Mouse (Mus musculus) gastrocnemius, postnatal 36 days (tissue): ENCODE data around the gene Gm26620. TPM values are rescaled to one million over a fixed set of nuclear protein-coding genes. Genes with fewer than 3 reads are reported as not detected.
A peak's percentile ranks its signal among the peaks of the same experiment; 100 is the strongest.

Experiments
- DNase-seq, 2 experiments: peaks; one replicate each; pipeline ENCODE4 v3.0.0; 2022
- intact Hi-C: fragments of 180-260 bp; cut with DNase I; formaldehyde crosslinking; loops from one replicate; pipeline ENCODE4 v1.15.1; 2025
- total RNA-seq, 2 experiments: library from RNA; stranded (reverse); gene quantifications; 2 replicates each; pipeline ENCODE4 v1.2.3; 2021

Gene Gm26620
- total RNA-seq, 2 experiments from 2014 or later = 0.54 TPM; not detected in 1

DNA sequence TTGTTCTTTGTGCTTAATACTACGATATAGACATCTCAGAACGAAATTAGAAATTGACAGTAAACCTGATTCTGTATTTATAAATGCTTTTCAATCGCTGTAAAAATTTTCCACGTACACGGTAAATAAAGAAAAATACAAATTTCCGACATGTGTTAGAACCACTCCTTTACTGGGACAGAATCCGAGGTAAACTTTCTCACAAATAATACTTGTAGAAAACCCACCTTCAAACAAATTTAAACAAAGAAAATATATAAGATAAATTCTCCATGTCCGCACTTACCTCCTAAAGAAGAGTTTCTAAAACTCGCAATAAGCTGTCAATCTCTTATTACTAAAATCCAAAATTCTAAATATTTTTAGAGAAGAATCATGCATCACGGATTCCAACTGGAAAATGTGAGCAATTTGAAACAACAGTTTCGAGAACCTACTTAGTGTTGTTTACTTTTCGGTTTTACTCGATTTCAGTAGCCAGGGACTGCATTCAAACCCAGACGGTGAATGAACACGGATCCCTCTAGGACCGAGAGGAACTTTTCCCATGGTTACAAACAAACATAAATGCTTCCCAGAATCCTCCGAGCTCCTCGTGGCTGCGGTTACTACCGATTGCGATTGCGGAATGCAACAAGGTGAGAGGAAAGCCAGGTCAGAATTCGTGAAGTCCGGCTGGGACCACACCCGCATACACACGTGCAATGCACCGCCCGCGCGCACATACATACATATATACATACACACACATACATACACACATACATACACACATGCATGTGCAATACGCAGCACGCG, 16.6 kb upstream of the Gm26620 start:
- intact Hi-C loops = no loop called here
- peak; percentile 40 to 49 for DNase-seq

DNA sequence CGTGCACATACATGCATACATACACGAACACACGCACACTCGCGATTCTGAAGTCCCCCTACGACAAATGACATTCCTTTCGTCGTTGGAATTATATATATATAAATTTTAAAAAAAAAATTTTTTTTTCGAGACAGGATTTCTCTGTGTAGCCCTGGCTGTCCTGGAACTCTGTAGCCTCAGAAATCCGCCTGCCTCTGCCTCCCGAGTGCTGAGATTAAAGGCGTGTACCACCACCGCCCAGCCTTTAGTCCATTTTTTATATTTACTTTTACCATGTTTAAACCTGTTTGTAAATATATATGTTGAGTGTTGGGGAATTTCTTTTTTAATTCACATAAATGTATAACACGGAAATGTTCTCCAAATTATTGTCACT, 16.0 kb upstream of the Gm26620 start:
- DNase-seq = no peak
- intact Hi-C loops = no loop called here

DNA sequence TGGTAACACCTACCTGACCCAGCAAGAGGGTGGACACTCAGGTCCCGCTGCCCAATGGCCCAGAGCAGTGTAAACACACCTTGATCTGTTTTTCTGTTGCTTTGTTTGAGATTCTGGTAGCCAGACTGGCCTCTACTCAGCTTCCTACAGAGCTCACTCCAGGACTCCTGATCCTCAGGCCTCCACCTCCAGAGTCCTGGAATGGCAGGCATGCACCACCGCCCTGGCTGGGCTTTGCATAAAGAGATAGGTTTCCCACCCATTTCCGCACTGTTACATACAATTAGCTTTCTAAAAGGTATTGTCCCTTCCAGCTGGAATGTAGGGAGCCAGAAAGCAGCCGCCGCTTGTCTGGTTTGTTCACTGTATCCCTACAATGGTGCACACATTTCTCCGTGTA, 13.5 kb upstream of the Gm26620 start:
- no peak for DNase-seq
- intact Hi-C loops = no loop called here

DNA sequence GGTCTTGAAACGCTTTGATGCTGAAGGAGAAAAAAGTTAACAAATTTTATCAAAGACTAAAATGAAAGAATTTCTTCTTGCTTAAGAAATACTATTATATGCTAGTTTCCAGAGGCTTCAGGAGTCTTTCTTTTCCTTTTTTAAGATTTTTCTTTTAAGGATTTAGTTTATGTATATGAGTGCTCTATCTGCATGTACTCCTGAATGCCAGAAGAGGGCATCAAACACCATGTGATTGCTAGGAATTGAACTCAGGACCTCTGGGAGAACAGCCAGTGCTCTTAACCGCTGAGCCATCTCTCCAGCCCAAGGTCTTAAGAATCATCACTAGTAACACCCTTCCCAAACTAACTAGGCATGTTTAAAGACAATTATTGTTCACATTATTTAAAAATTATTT, 12.9 kb upstream of the Gm26620 start:
- intact Hi-C loops = no loop called here

DNA sequence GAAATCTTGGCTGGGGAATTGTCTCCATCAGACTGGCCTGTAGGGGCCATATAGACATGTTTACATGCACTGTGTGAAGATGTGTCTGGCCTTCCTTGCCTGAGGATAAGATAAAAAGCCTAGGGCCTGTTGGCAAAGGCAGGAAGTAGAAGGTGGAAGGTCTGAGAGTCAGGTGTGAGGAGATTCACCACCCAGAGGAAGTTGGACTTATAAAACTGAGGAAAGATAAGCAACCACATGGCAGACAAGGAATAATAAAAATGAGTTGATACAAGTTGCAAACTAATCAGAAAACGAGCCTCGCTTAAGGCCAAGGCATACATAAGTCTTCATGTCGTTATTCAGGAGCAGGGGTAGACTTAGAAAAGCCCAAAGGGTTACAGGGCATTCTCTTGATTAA, 9.2 kb upstream of the Gm26620 start:
- no peak for DNase-seq
- intact Hi-C loops = no loop called here

More for the DNA sequence above, 12.9 kb upstream of the Gm26620 start:
- no peak for DNase-seq

DNA sequence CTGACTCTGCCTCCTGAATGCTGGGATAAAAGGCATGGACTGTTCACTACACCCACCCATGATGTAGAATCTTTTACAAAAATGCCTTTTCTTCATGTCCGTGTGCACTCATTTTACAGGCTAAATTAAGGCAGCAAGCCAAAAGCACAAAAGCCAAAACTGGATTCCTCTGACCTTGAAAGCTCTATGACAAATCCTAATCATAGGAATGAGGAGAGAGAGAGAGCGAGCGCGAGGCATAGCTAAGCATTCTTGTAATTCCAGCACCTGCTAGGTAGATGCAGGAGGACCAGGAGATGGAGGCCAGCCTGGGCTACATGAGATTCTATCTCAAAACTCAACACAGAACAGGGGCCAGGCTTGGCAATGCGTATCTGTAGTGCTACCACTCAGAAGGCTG, 8.0 kb upstream of the Gm26620 start:
- intact Hi-C loops = no loop called here
- DNase-seq = no peak

DNA sequence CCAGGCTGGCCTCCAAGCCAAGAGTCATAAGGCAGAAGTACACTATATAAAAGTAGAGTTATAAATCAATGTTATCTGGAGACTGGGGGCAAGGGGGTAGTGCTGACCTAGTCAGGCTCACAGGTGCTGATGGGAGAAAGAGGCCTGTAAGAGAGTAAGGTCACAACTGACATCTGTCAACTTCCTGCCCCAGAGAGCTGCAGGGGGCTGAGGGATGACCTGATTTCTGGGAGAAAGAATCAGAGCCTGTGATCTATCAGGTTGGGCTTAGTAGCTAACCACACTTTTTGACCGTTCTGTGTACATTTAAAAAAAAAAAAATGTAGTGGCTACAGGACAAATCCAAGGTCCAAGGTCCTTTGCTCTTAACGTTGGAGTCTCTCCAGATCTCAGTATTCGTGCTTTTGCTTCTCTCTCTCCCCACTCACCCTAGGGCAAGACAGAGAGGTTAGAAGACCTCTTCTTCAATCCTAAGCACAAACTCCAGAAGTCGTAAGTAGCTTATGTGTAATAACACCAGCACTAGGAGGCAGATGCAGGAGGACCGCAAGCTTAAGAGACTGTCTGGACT, 1.9 kb upstream of the Gm26620 start:
- intact Hi-C loops = no loop called here
- DNase-seq = no peak

DNA sequence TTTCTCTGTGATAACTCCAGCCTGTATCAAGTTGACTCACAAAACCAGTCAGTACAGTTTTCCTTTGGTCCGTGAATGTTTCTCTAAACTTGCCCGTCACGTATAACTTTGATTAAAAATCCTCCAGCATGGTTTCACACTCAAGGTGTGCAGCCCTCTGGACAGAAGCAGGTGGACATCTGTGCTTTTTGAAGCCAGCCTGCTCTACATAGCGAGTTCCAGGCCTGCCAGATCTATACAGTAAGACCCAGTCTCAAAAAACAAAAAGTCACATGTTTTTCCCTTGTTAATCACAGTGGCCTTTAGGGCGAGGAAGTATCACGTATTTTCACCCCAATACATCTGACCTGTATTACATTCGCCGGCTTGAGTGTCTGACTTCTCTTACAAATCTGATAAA, 475 bp upstream of the Gm26620 start:
- intact Hi-C loops = no loop called here
- DNase-seq = no peak

DNA sequence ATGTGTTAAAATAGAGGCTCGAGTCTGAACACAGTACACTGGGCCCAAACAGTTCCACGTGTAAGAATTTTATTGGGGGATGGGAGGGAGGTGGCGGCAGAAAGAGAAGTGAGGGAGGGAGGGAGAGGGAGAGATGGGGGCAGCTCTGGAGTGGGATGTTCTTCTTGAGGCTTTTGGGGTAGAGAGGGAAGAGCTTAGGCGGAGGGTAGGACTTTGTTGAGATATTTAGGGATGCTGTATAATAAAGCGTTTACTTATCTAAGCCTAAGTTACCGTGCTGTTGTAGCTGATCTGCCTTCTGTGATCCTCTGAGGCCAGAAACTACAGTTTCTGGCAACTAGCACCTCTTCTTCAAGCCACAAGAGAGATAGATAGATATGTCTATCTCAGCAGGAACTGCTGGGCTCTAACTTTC, 1.2 kb downstream of the Gm26620 start:
- intact Hi-C loops = no loop called here
- no peak for DNase-seq

DNA sequence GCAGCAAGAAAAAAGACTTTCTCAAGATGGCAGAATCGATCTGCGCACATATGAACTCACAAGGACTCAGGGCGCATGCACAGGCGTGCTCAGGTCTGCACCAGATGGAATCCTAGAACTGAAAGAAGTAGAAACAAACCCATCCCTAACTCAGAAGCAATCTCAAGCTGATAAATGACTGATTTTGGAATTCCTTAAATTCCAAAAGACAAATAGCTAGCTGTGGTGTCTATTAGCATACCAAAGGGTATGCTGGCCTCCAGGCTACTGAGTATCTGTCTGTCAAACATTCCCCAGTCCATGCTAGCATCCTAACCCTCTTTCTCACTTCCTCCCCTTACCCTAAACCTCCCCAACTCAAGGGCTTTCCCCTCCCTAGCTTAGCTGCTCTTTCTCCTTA, 4.4 kb downstream of the Gm26620 start:
- intact Hi-C loops = no loop called here
- no peak for DNase-seq

DNA sequence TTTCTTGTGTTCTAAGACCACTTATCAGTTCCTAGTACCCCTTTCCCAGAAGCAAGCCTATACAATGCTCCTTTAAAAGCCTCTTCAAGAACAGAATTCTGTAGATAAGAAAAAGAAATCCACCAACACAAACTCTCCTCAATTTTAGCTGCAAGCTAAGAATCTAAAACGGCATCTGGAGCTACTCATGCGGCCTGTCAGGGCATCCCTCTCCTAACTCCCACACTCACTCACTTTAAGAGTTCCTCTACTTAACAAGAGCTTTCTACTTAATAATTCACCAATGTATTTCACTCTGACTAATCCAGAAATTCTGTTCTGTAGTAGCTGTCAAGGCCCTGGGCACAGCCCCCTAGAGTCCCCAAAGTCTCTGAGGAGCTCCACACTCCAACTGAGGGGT, 6.8 kb downstream of the Gm26620 start:
- DNase-seq = no peak
- intact Hi-C loops = no loop called here

DNA sequence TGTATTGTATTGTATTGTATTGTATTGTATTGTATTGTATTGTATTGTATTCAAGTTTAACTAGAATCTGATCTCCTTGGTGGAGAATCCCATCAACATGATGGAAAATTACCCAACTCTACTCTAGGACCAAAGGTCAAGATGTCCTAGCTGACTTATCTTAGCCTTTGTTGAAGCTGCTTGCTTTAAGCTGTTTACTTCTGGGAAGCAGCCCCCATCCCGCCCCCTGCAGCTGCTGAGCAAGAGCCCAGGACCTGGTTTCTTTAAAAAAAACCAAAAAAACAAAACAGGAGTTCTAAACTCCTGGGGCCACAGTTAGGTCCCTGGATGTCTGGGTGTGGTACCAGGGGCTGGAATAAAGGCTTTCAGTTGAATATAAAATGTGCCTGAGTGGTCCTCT, 7.4 kb downstream of the Gm26620 start:
- intact Hi-C loops = no loop called here
- no peak for DNase-seq

DNA sequence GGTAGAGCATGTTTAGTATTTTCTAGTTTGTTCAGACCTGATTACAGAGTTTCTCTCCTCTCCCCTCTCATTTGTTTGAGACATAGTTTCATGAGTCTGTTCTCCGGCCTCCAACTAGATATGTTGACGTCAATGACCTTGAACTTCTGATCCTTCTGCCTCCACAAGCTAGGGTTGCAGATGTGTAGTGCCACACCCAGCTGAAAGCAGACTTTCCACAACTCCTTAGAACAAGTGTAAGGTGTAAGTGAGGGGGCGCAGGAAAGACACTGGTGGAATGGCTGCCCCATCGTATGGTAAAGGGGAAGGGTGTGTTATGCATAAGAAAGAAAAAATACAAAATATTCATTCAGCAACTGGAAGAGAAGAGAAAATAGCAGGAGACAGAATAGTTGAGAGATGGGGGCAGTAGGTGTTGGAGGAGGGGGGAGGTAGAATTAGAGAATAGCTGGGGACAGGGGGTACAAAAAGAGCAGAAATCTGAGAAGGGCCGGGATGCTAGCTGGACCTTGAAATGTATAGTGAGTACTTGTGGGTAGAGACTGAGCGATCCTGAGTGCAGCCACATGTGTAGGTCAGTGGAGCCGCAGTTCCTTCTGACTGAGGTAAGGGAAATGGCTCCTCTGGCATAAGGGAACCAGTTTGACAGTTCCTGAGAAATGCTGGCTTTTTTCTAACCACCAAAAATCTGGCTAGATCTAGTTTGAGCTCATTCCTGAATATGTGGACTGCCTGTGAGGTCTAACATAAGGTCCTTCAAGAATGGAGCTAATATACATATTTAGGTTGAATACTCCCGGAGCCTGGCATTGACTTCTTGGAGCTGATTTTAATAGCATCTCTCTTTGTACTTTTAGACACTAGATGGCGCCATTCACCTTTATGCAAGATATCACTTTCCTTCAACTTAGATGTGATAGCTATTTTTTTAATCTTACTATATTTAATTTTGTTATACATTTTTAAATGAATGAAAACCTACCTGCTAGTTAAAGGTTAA, 10.0 kb downstream of the Gm26620 start:
- intact Hi-C loops = no loop called here
- DNase-seq = no peak

DNA sequence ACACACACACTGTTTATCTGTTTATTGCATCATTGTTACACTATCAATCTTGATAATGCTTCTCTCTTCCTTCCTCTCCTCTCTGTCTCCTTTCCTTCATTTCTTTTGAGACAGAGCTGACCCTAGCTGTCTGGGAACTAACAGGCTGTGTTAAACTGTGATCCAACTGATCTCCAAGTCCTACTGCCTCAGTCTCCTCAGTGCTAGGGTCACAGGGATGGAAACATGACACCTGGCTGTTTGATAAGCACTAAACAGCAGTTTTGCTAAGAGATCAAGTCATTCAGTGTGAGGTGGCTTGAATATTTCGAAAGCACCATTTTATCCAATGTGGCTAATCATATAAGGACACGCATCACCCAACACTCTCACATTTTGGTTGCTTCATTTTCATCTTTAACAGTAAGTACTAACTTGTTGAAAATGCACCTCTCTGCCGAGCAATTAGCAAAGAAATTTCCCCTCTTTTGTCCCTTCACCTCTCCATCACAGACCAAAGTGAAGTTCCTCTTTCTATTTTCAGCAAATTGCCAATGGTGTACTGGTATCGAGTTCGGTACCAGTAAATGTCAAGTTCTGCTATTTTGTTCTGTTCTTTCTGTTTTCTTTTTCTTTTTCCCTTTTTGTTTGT, 11.9 kb downstream of the Gm26620 start:
- intact Hi-C loops = no loop called here

DNA sequence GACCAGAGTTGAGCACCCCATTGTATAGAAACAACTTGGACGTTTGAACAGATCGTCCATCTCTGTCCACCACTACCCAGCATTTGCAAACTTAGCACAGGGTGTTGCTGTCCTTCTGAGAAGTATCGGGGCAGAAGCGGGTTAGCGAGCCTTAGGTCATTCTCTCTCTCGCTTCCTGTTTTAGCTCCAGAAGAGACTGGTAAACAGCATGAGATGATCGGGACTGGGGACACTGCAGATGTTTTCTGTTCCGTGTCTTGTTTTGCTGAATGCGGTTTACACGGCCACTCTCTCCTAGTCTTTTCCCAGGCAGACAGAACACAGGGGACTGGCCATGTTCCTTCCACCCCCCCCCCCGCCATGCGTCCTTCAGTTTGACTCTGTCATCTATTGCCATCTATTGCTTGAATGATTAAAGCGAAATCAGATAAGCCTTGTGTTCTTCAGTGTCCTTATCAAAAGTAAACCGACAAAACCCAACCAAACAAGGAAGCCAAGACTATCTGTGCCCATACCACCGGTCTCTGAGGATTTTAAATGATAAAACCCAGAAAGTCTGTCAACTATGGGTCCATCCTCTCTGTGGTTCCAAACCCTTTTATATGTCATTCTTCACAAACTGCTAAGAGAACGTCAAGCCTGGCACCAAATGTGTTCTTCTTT, 13.7 kb downstream of the Gm26620 start:
- intact Hi-C loops = no loop called here

More for the DNA sequence above, 11.9 kb downstream of the Gm26620 start:
- no peak for DNase-seq

DNA sequence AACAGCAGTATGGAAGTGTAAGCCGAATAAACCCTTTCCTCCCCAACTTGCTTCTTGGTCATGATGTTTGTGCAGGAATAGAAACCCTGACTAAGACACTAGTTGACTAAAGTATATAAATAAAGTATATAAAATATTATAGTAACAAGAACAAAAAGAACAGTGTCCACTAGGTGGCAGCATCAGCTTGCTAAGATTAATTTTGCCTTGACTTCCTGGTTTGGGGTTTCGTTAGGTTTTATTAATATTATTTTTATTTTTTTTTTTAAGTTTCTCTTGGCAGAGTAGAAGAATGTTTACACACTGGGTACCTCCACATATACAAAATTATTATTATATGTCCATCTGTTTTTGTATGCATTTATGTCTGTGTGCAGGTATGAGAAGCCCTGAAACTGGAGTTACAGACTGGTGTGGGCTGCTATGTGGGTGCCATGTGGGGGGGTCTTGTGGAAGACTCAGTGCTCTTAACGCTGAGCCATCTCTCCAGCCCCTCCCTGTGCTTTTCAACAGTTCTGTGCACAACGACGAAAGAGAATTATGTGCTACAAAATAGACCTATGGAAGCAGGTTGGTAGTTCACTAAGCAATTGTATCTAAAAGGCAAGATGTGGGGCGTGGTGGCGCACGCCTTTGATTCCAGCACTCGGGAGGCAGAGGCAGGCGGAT, 16.1 kb downstream of the Gm26620 start:
- intact Hi-C loops = no loop called here
- no peak for DNase-seq

More for the DNA sequence above, 13.7 kb downstream of the Gm26620 start:
- DNase-seq = no peak

DNA sequence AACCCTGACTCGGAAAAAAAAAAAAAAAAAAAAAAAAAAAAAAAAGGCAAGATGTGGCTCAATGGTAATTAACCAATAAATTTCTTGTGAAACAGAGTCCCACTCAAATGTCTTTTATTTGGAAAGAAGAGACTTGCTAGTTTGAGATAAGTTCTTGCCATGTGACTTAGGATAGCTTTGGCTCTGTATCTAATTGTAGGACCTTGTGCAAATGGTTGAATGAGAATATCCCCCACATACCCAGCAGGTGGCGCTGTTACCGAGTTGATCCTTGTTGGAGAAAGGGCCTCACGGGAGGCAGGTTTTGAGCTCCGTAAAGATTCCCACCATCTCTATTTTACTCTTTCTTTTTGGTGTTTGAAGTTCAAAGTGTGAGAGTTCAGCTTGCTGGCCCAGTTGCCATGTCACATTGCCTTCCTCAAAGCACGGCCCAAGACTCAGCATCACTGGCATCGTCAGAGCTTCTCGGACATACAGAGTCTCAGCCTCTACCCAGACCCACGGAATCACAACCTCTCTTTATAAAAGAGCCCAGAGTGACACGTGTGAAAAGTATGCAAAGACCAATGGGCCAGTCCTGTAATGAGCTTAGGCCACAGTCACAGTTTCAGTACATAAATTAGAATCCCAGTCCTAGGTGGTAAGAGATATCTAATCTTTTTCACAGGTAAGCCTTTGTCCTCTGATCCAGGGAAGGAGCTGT, 16.8 kb downstream of the Gm26620 start:
- intact Hi-C loops = loop anchor here (2.0 kb wide), 1 partner anchor 93 kb away; no protein-coding TSS in a partner anchor
- peak; percentile 53 to 64 for DNase-seq

DNA sequence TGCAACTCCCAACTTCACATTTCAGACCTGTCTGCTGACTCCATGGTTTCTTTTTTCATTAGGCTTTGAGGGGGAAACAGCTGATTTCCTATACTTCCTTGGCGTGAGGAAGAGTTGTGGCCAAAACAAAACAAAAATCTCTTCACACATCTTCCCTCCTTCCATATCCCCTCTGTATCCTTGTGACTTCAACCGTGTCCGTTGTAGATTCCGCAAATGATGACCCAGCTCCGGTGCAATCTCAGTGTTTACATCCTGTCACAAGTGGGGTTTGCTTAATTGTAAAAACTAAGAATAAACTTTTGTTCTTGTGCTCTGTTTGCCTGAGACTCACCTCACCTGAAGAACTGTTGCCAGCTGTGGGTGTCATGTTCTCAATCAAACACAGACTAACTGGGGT, 18.6 kb downstream of the Gm26620 start:
- intact Hi-C loops = loop anchor here (2.0 kb wide), 1 partner anchor 91 kb away; no protein-coding TSS in a partner anchor
- no peak for DNase-seq

DNA sequence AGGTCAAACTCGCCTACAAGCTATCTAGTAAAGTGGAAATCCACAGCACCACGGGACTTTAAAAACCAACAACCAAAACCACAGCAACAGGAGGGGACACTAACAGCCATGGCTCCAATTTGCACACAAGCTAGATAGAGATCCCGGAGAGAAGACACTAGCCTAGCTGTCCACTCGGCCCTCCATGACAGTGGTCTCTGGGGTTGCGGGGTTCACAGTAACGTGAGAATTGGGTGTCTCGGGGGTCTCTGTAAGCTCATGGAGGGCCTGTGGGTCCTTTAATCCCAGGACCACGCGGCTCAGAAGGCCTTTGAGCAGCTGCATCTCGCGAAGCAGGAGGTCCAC, 22.2 kb downstream of the Gm26620 start:
- intact Hi-C loops = no loop called here
- DNase-seq = no peak
